In the genomic region with DNA sequence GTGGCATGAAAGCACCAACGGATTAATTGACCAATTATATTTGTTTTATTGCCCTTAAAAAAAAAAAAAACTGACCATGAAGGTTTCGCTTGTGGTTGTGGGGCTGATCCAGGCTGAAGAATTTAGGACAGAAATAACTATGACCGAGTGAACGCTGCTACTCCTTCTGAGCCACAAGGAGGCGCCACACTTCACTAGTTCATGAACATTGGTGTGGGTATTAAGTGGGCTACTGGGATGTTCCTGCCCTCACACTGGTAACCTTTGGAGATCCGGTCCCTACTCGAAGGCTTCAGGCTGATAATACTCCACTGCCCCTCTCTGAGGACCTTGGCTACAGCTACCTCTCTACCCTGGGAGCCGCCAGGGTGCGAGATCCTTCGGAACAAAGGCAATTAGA, we compare ENCODE assay signal across 9 mouse cellular contexts. TPM values are rescaled to one million over a fixed set of nuclear protein-coding genes. Genes with fewer than 3 reads are reported as not detected.
DNase-seq lines count a peak whose midpoint lies in the region; ATAC-seq and TF ChIP-seq lines count a peak whose summit lies in the region.
"Had no signal": no experiment of that assay in that cellular context is flagged by ENCODE, and none has a peak within 500 bp of the region (broad histone marks: within the 10 kb centered on the region; RNA-seq: fewer than 3 reads in every experiment).

No protein-coding gene starts in this region.

- H3K9me3 ChIP-seq in kidney, postnatal 0 days (replicated peaks; ENCODE audit: low read length), result no peaks in the 10 kb centered on the region
- no peaks in the 10 kb centered on the region for H3K9me3 ChIP-seq in MEL (replicated peaks; ENCODE audit: insufficient read depth, low read length)
- no peaks in the 10 kb centered on the region for H3K9me3 ChIP-seq in embryonic facial prominence, embryonic 10.5 days
- no peaks in the 10 kb centered on the region for H3K9me3 ChIP-seq in midbrain, postnatal 0 days (ENCODE audit: low read length)
- H3K9me3 ChIP-seq: liver, embryonic 15.5 days had no signal

- H3K4me1 ChIP-seq in kidney, postnatal 0 days (replicated peaks; ENCODE audit: insufficient read depth, low read length), result 0 out of 2 replicates have a peak, but pooled peaks cover under 1% of the 10 kb centered on the region
- no peaks in the 10 kb centered on the region for H3K4me1 ChIP-seq in MEL (ENCODE audit: control insufficient read depth in 1 of 2, insufficient read depth in 2 of 2, low read length in 2 of 2)
- H3K4me1 ChIP-seq in embryonic facial prominence, embryonic 10.5 days, result peaks cover 39% of the 10 kb centered on the region
- H3K4me1 ChIP-seq in midbrain, postnatal 0 days (ENCODE audit: insufficient read depth, low read length), result no peaks in the 10 kb centered on the region
- H3K4me1 ChIP-seq: liver, embryonic 15.5 days had no signal

- ATAC-seq in kidney, postnatal 0 days (replicated peaks; ENCODE audit: low FRiP score, low read depth), result no peak
- no peak for ATAC-seq in midbrain, postnatal 0 days (ENCODE audit: low FRiP score)

- H3K4me3 ChIP-seq in kidney, postnatal 0 days (replicated peaks; ENCODE audit: low read depth, low read length), result no peak overlapping the region
- H3K4me3 ChIP-seq in C2C12 (ENCODE audit: insufficient read depth, poor library complexity, severe bottlenecking), result no peak overlapping the region
- no peak overlapping the region for H3K4me3 ChIP-seq in MEL (ENCODE audit: control insufficient read depth in 1 of 2, insufficient read depth in 1 of 2, low read depth in 2 of 2, low read length in 2 of 2)
- no peak overlapping the region for H3K4me3 ChIP-seq in embryonic facial prominence, embryonic 10.5 days
- H3K4me3 ChIP-seq in midbrain, postnatal 0 days (ENCODE audit: low read depth, low read length), result no peak overlapping the region
- H3K4me3 ChIP-seq: liver, embryonic 15.5 days had no signal

- 61% methylated on average over 10 of the region's 10 CpGs for WGBS in kidney, postnatal 0 days
- WGBS in embryonic facial prominence, embryonic 10.5 days, result 63% methylated on average over 10 of the region's 10 CpGs
- 48% methylated on average over 10 of the region's 10 CpGs for WGBS in midbrain, postnatal 0 days

- no peak overlapping the region for H3K9ac ChIP-seq in kidney, postnatal 0 days (ENCODE audit: low read depth, low read length)
- H3K9ac ChIP-seq in MEL (ENCODE audit: control insufficient read depth, low read depth, low read length, poor library complexity, severe bottlenecking), result no peak overlapping the region
- no peak overlapping the region for H3K9ac ChIP-seq in midbrain, postnatal 0 days (replicated peaks; ENCODE audit: low read length, poor library complexity, severe bottlenecking)
- H3K9ac ChIP-seq: liver, embryonic 15.5 days had no signal

- TF ChIP-seq RAD21 in MEL (IDR thresholded peaks at IDR 0.05; ENCODE audit: low read depth, low read length), result no peak

- TF ChIP-seq EP300 in MEL (IDR thresholded peaks at IDR 0.05; ENCODE audit: low read depth in 1 of 2, low read length in 2 of 2), result no peak

- H3K79me3 ChIP-seq in C2C12 (ENCODE audit: low read depth), result no peaks in the 10 kb centered on the region

- no peak overlapping the region for H3ac ChIP-seq in C2C12 (ENCODE audit: control insufficient read depth, insufficient read length, low read depth)

- H3K4me2 ChIP-seq in kidney, postnatal 0 days (ENCODE audit: low read length), result no peak overlapping the region
- no peak overlapping the region for H3K4me2 ChIP-seq in midbrain, postnatal 0 days (ENCODE audit: low read depth, low read length, poor library complexity, severe bottlenecking)
- H3K4me2 ChIP-seq: liver, embryonic 15.5 days had no signal

- H3K36me3 ChIP-seq in kidney, postnatal 0 days (ENCODE audit: insufficient read depth, low read length), result 0 out of 2 replicates have a peak, but pooled peaks cover 5% of the 10 kb centered on the region
- H3K36me3 ChIP-seq in C2C12 (ENCODE audit: control insufficient read depth, insufficient read depth), result peaks cover 14% of the 10 kb centered on the region
- no peaks in the 10 kb centered on the region for H3K36me3 ChIP-seq in MEL (ENCODE audit: control insufficient read depth in 1 of 2, insufficient read depth in 2 of 2, low read length in 2 of 2)
- H3K36me3 ChIP-seq in embryonic facial prominence, embryonic 10.5 days (replicated peaks), result no peaks in the 10 kb centered on the region
- peaks cover 22% of the 10 kb centered on the region for H3K36me3 ChIP-seq in midbrain, postnatal 0 days (ENCODE audit: insufficient read depth, low read length)
- H3K36me3 ChIP-seq: liver, embryonic 15.5 days had no signal

- no peak for TF ChIP-seq POLR2A in MEL (IDR thresholded peaks at IDR 0.05; ENCODE audit: control insufficient read depth in 1 of 2, insufficient read depth in 1 of 2, low read depth in 1 of 2, low read length in 2 of 2, poor library complexity in 1 of 2)

- no peaks in the 10 kb centered on the region for H3K27me3 ChIP-seq in kidney, postnatal 0 days (ENCODE audit: insufficient read depth, low read length)
- H3K27me3 ChIP-seq in C2C12 (ENCODE audit: control insufficient read depth, insufficient read depth, insufficient read length) (no peaks in the 10 kb centered on the region), MEL (ENCODE audit: control insufficient read depth in 1 of 2, insufficient read depth in 2 of 2, low read length in 2 of 2) (no peaks in the 10 kb centered on the region)
- H3K27me3 ChIP-seq in embryonic facial prominence, embryonic 10.5 days (replicated peaks; ENCODE audit: low read depth, poor library complexity, severe bottlenecking), result no peaks in the 10 kb centered on the region
- H3K27me3 ChIP-seq in midbrain, postnatal 0 days (ENCODE audit: insufficient read depth, low read length), result no peaks in the 10 kb centered on the region
- H3K27me3 ChIP-seq: liver, embryonic 15.5 days had no signal

- peak; percentile 73 for DNase-seq in kidney, postnatal 0 days (ENCODE audit: low spot score)
- DNase-seq in kidney, adult 18-20 months, result no peak
- DNase-seq in MEL (ENCODE audit: low read depth, low spot score), result no peak
- DNase-seq in embryonic facial prominence, embryonic 10.5 days (ENCODE audit: low spot score), result peak; percentile 45
- peak; percentile 69 for DNase-seq in midbrain, postnatal 0 days (ENCODE audit: low spot score)
- no peak for DNase-seq in c-Kit-positive CD71-positive TER-119-positive erythroid progenitor cells, embryonic 14.5 days (ENCODE audit: low spot score)
- DNase-seq in spleen, postnatal 4 days (ENCODE audit: low spot score in 2 of 2), result no peak

- H3K79me2 ChIP-seq in C2C12 (ENCODE audit: control insufficient read depth, insufficient read depth), result no peaks in the 10 kb centered on the region
- H3K79me2 ChIP-seq in MEL (ENCODE audit: control insufficient read depth, insufficient read depth, low read length, poor library complexity), result no peaks in the 10 kb centered on the region

- H3K27ac ChIP-seq in kidney, postnatal 0 days, result no peak overlapping the region
- H3K27ac ChIP-seq in MEL (ENCODE audit: control insufficient read depth, low read depth, low read length), result no peak overlapping the region
- H3K27ac ChIP-seq in embryonic facial prominence, embryonic 10.5 days (replicated peaks), result no peak overlapping the region
- H3K27ac ChIP-seq in midbrain, postnatal 0 days (ENCODE audit: low read depth, low read length), result no peak overlapping the region
- H3K27ac ChIP-seq: liver, embryonic 15.5 days had no signal

- TF ChIP-seq CTCF in kidney, postnatal 0 days (IDR thresholded peaks at IDR 0.05; ENCODE audit: low read depth), result peak; percentile 74
- TF ChIP-seq CTCF in C2C12 (IDR thresholded peaks at IDR 0.05; ENCODE audit: control insufficient read depth, insufficient read depth, insufficient read length) (peak; percentile 57), MEL (IDR thresholded peaks at IDR 0.05 in 2 of 3, conservative IDR thresholded peaks at IDR 0.05 in 1 of 3; ENCODE audit: control insufficient read depth in 1 of 3, insufficient read depth in 1 of 3, low read depth in 2 of 3, low read length in 3 of 3, poor library complexity in 1 of 3, severe bottlenecking in 1 of 3) (peak in 2 of 3 experiments; percentile 11 to 17; a peak in 2 of 6 replicates)
- TF ChIP-seq CTCF in midbrain, postnatal 0 days (IDR thresholded peaks at IDR 0.05), result peak; percentile 77

TF ChIP-seq in C2C12, 6 proteins besides CTCF, POLR2A, EP300 and RAD21:
- TF ChIP-seq MAX (IDR thresholded peaks at IDR 0.05) (no peak), MYOD1 (IDR thresholded peaks at IDR 0.05; ENCODE audit: control insufficient read depth, insufficient read length, low read depth) (no peak), USF1 (IDR thresholded peaks at IDR 0.05; ENCODE audit: low read depth) (no peak), MYOG (IDR thresholded peaks at IDR 0.05; ENCODE audit: control insufficient read depth, extremely low read depth, insufficient read length) (no peak)

TF ChIP-seq in MEL, 35 proteins besides CTCF, POLR2A, EP300 and RAD21 (continues in another document):
- TF ChIP-seq POLR2AphosphoS5 (IDR thresholded peaks at IDR 0.05; ENCODE audit: borderline replicate concordance, low read depth, low read length) (no peak), NELFE (IDR thresholded peaks at IDR 0.05; ENCODE audit: low read depth, low read length) (no peak), SMC3 (IDR thresholded peaks at IDR 0.05; ENCODE audit: low read depth, low read length) (no peak), BHLHE40 (IDR thresholded peaks at IDR 0.05; ENCODE audit: borderline replicate concordance, low read depth, low read length) (no peak), MAFK (IDR thresholded peaks at IDR 0.05; ENCODE audit: borderline replicate concordance, low read depth, low read length) (no peak), MYC (IDR thresholded peaks at IDR 0.05; ENCODE audit: low read depth, low read length) (no peak), RCOR1 (IDR thresholded peaks at IDR 0.05; ENCODE audit: low read depth, low read length) (no peak), ZNF384 (IDR thresholded peaks at IDR 0.05; ENCODE audit: low read depth, low read length) (no peak), GABPA (IDR thresholded peaks at IDR 0.05; ENCODE audit: low read depth, low read length) (no peak), UBTF (IDR thresholded peaks at IDR 0.05; ENCODE audit: borderline replicate concordance, insufficient read depth, low read depth, low read length) (no peak), ZC3H11A (IDR thresholded peaks at IDR 0.05; ENCODE audit: low read depth, low read length) (no peak), CHD2 (IDR thresholded peaks at IDR 0.05; ENCODE audit: low read length) (no peak), MXI1 (IDR thresholded peaks at IDR 0.05; ENCODE audit: low read depth, low read length) (no peak)

RNA-seq across cellular contexts. Expression of gene Ttc12, which starts 42.9 kb away (rescaled TPM):
- 2.6 and 3.7 TPM in 2 replicates for polyA plus RNA-seq in kidney, postnatal 0 days (2015; fragmentation: Nextera tagmentation; extraction: Ambion mirVana)
- polyA plus RNA-seq in C2C12 (2012; fragmentation: generic; extraction: Trizol) (2.4 TPM), MEL (2012; ENCODE audit: insufficient read depth in 1 of 2, insufficient read length in 2 of 2, low read depth in 1 of 2, low replicate concordance in 2 of 2, missing spikeins in 1 of 2) (under 1 TPM in 1 of 2 experiments, not detected in 1; 0.78 TPM)
- 0.31 and 0.39 TPM in 2 replicates for total RNA-seq in MEL (2012; rRNA removed)
- 1.4 and 1.6 TPM in 2 replicates for polyA plus RNA-seq in embryonic facial prominence, embryonic 10.5 days (2016; fragmentation: Nextera tagmentation; extraction: Ambion mirVana)
- 1.8 and 2.0 TPM in 2 replicates for total RNA-seq in midbrain, postnatal 0 days (2014; rRNA removed)
- 1.3 and 2.1 TPM in 2 replicates for polyA plus RNA-seq in midbrain, postnatal 0 days (2015; fragmentation: Nextera tagmentation; extraction: Ambion mirVana)

Comparison
In these comparisons a context has a peak if more than half of its experiments do, and no peak if none do; other contexts are left out.
1. DNase-seq: peak in kidney, postnatal 0 days (single experiment), embryonic facial prominence, embryonic 10.5 days (single experiment) and midbrain, postnatal 0 days (single experiment); none in kidney, adult 18-20 months (single experiment), MEL (single experiment), c-Kit-positive CD71-positive TER-119-positive erythroid progenitor cells, embryonic 14.5 days (single experiment) and spleen, postnatal 4 days (0 of 2).
2. CTCF ChIP-seq: peak in every context shown above with its lines; median percentile 77 in midbrain, postnatal 0 days; 74 in kidney, postnatal 0 days; 57 in C2C12; 14 in MEL.